Mouse (Mus musculus): ENCODE measurements around the gene Litaf.

DNA sequence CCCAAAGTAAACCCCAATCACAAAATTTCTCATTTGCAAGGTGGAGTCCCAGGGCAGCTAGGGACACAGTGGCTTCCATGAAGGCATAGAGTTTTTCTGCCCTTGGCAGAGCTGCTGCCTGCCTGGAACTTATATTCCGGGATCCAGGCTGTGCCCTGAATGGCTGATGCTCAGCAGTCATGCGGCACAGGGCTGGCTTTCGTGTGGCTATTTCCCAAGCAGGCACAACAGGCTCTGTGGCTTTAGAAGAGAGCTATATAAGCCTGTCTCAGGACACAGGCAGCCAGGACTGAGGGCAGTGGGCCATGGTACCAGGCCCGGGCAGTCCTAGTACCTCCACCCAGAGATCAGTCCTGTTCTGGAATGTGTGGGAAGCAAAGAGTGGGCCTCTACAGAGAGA lies 97.7 kb downstream of the Litaf start:
- TF ChIP-seq CTCF (IDR thresholded peaks at IDR 0.05 in 2 of 3, conservative IDR thresholded peaks at IDR 0.05 in 1 of 3; ENCODE audit: control insufficient read depth in 1 of 3, insufficient read depth in 1 of 3, low read depth in 2 of 3, low read length in 3 of 3, poor library complexity in 1 of 3, severe bottlenecking in 1 of 3) (no peak), GATA1 (IDR thresholded peaks at IDR 0.05; ENCODE audit: low read depth, low read length) (no peak), EP300 (IDR thresholded peaks at IDR 0.05; ENCODE audit: low read depth in 1 of 2, low read length in 2 of 2) (no peak), TAL1 (IDR thresholded peaks at IDR 0.05; ENCODE audit: low read length) (no peak), POLR2A (IDR thresholded peaks at IDR 0.05; ENCODE audit: control insufficient read depth in 1 of 2, insufficient read depth in 1 of 2, low read depth in 1 of 2, low read length in 2 of 2, poor library complexity in 1 of 2) (no peak), GABPA (IDR thresholded peaks at IDR 0.05; ENCODE audit: low read depth, low read length) (no peak), ZKSCAN1 (IDR thresholded peaks at IDR 0.05; ENCODE audit: low read depth, low read length) (no peak), CHD1 (IDR thresholded peaks at IDR 0.05; ENCODE audit: low read depth, low read length) (no peak), NELFE (IDR thresholded peaks at IDR 0.05; ENCODE audit: low read depth, low read length) (no peak), HCFC1 (IDR thresholded peaks at IDR 0.05; ENCODE audit: low read depth, low read length) (no peak)

Data from MEL (cell line).